Mouse (Mus musculus) cerebellum, postnatal 25 days (tissue): Measurements from ENCODE around the gene Fosl1.
"Not testable (repeated sequence)": the region's sequence is repeated elsewhere in the genome, so short reads cannot be mapped to it uniquely, and the experiment has no call there.

Experiments
- DNase-seq, 2 experiments: peaks; one replicate each; pipeline ENCODE4 v3.0.0; 2021; ENCODE audit warnings: mixed read lengths in 2 of 2

The Fosl1 gene

GRCm38 (mm10) chr19:5447515-5448353, at the start of gene Fosl1:
Fosl1 (plus strand) TSS chr19:5447547.
- DNase-seq, result peak; percentile 61 to 78

GRCm38 (mm10) chr19:5401073-5401472, 46.3 kb upstream of the Fosl1 start:
- DNase-seq, result not testable (repeated sequence)

- DNase-seq, result no peak
Measured at GRCm38 (mm10) chr19:5402293-5402692, 45.1 kb upstream of the Fosl1 start, which contains the start of gene Tsga10ip. Tsga10ip (minus strand) TSS chr19:5402526.

GRCm38 (mm10) chr19:5405924-5406323, 41.4 kb upstream of the Fosl1 start:
- DNase-seq, result no peak

- peak; percentile 64 to 67 for DNase-seq
Measured at GRCm38 (mm10) chr19:5406531-5407126, 40.7 kb upstream of the Fosl1 start.

GRCm38 (mm10) chr19:5407133-5407532, 40.2 kb upstream of the Fosl1 start:
- peak; percentile 68 to 81 for DNase-seq

- DNase-seq, result peak in 1 of 2 experiments; percentile 3
Measured at GRCm38 (mm10) chr19:5408057-5409001, 39.0 kb upstream of the Fosl1 start.

- DNase-seq, result no peak
Measured at GRCm38 (mm10) chr19:5409068-5409467, 38.3 kb upstream of the Fosl1 start.

- DNase-seq, result no peak
Measured at GRCm38 (mm10) chr19:5410641-5411040, 36.7 kb upstream of the Fosl1 start.

- no peak for DNase-seq
Measured at GRCm38 (mm10) chr19:5411961-5412360, 35.4 kb upstream of the Fosl1 start.

GRCm38 (mm10) chr19:5413840-5414239, 33.5 kb upstream of the Fosl1 start:
- no peak for DNase-seq

- no peak for DNase-seq
Measured at GRCm38 (mm10) chr19:5414534-5414957, 32.8 kb upstream of the Fosl1 start.

GRCm38 (mm10) chr19:5418750-5419466, 28.4 kb upstream of the Fosl1 start:
- DNase-seq, result no peak

- DNase-seq, result no peak
Measured at GRCm38 (mm10) chr19:5419630-5420029, 27.7 kb upstream of the Fosl1 start.

GRCm38 (mm10) chr19:5420579-5420978, 26.8 kb upstream of the Fosl1 start:
- no peak for DNase-seq

- DNase-seq, result no peak
Measured at GRCm38 (mm10) chr19:5421784-5422183, 25.6 kb upstream of the Fosl1 start.

- DNase-seq, result peak; percentile 57 to 62
Measured at GRCm38 (mm10) chr19:5422267-5422666, 25.1 kb upstream of the Fosl1 start.

- DNase-seq, result peak in 1 of 2 experiments; percentile 17
Measured at GRCm38 (mm10) chr19:5422895-5423443, 24.4 kb upstream of the Fosl1 start.

GRCm38 (mm10) chr19:5423561-5423960, 23.8 kb upstream of the Fosl1 start:
- DNase-seq, result peak; percentile 27 to 36

GRCm38 (mm10) chr19:5424092-5424781, 23.1 kb upstream of the Fosl1 start:
- peak in 1 of 2 experiments; percentile 87 for DNase-seq
